Mouse (Mus musculus) liver, embryonic 16.5 days (tissue): Measurements from ENCODE around the gene Tgm6. TPM values are rescaled to one million over a fixed set of nuclear protein-coding genes. Genes with fewer than 3 reads are reported as not detected.

ENCODE experiments used
- ATAC-seq: fragments of 200-750 bp; cut with Nextera tagmentation; 2 replicates; pipeline ENCODE4 v1.8.0; 2017; ENCODE audit warnings: low read depth, mild to moderate bottlenecking, moderate number of reproducible peaks, moderate library complexity
- H3K27ac ChIP-seq: fragments of 300-500 bp; sonication (generic); 2 replicates; pipeline ENCODE4 v1.5.1; 2014; ENCODE audit warnings: mild to moderate bottlenecking, low read length
- H3K27me3 ChIP-seq: fragments of 300-500 bp; sonication (generic); 2 replicates; pipeline ENCODE4 v1.6.1; 2014; ENCODE audit warnings: low read depth, low read length, mixed read lengths; ENCODE audit not compliant: control insufficient read depth, insufficient read depth
- H3K36me3 ChIP-seq: fragments of 300-500 bp; sonication (generic); 2 replicates; pipeline ENCODE4 v1.6.1; 2014; ENCODE audit warnings: mild to moderate bottlenecking; ENCODE audit not compliant: control insufficient read depth, insufficient read depth
- H3K4me1 ChIP-seq: fragments of 300-500 bp; sonication (generic); 2 replicates; pipeline ENCODE4 v1.6.1; 2014; ENCODE audit warnings: low read depth, low read length, mixed read lengths; ENCODE audit not compliant: control insufficient read depth
- H3K4me2 ChIP-seq: fragments of 300-500 bp; sonication (generic); 2 replicates; pipeline ENCODE4 v1.6.1; 2014; ENCODE audit warnings: low read depth, low read length, mixed read lengths
- H3K4me3 ChIP-seq: fragments of 300-500 bp; sonication (generic); 2 replicates; pipeline ENCODE4 v1.5.1; 2014; ENCODE audit warnings: low read depth, mild to moderate bottlenecking, low read length
- H3K9ac ChIP-seq: fragments of 300-500 bp; sonication (generic); 2 replicates; pipeline ENCODE4 v1.6.1; 2014; ENCODE audit warnings: low read depth, low read length
- H3K9me3 ChIP-seq: fragments of 300-500 bp; sonication (generic); replicated peaks from 2 replicates; pipeline ENCODE4 v1.6.1; 2016; ENCODE audit warnings: low read length; ENCODE audit not compliant: control insufficient read depth
- WGBS: fragments of 180-500 bp; shearing (Covaris S2); extraction: QIAGEN DNeasy Blood & Tissue Kit; methylation state at CpG from one replicate; pipeline ENCODE4 v1.1.7; 2014; ENCODE audit not compliant: insufficient replicate concordance; 5-methylcytosine and 5-hydroxymethylcytosine counted together
- polyA plus RNA-seq: library from polyadenylated mRNA; unstranded; fragments of >200 nt; fragmentation: Nextera tagmentation; extraction: Ambion mirVana; gene quantifications from 2 replicates; pipeline ENCODE4 v1.2.1, GENCODE M21; 2015

The Tgm6 gene
- not detected in 2 replicates for polyA plus RNA-seq

- Histone ChIP-seq H3K36me3 (no peaks in the 10 kb centered on the region), H3K9ac (no peak within 1 kb of the TSS), H3K4me3 (no peak within 1 kb of the TSS), H3K9me3 (no peaks in the 10 kb centered on the region), H3K27me3 (no peaks in the 10 kb centered on the region), H3K4me1 (no peaks in the 10 kb centered on the region), H3K27ac (no peak within 1 kb of the TSS), H3K4me2 (no peak within 1 kb of the TSS)
- 43% methylated on average over 4 of the region's 4 CpGs for WGBS
- ATAC-seq: no peak
Measured at GRCm38 (mm10) chr2:130112116-130112515, at the start of gene Tgm6. Tgm6 (plus strand) TSS chr2:130112416.

GRCm38 (mm10) chr2:130068228-130068627, 44.0 kb upstream of the Tgm6 start:
- no peaks in the 10 kb centered on the region for H3K4me1 ChIP-seq
- H3K4me3 ChIP-seq: no peak overlapping the region
- H3K9ac ChIP-seq: no peak overlapping the region
- H3K36me3 ChIP-seq: no peaks in the 10 kb centered on the region
- no peaks in the 10 kb centered on the region for H3K27me3 ChIP-seq
- 18% methylated on average over 3 of the region's 3 CpGs for WGBS
- no peak overlapping the region for H3K4me2 ChIP-seq
- no peak for ATAC-seq
- H3K27ac ChIP-seq: no peak overlapping the region
- no peaks in the 10 kb centered on the region for H3K9me3 ChIP-seq

GRCm38 (mm10) chr2:130070396-130070795, 41.8 kb upstream of the Tgm6 start:
- ATAC-seq: no peak
- H3K27ac ChIP-seq: no peak overlapping the region
- H3K9ac ChIP-seq: no peak overlapping the region
- WGBS: 63% methylated on average over 2 of the region's 2 CpGs
- no peaks in the 10 kb centered on the region for H3K27me3 ChIP-seq
- no peak overlapping the region for H3K4me3 ChIP-seq
- no peak overlapping the region for H3K4me2 ChIP-seq
- H3K4me1 ChIP-seq: no peaks in the 10 kb centered on the region
- no peaks in the 10 kb centered on the region for H3K36me3 ChIP-seq
- no peaks in the 10 kb centered on the region for H3K9me3 ChIP-seq

- Histone ChIP-seq H3K27ac (no peak overlapping the region), H3K4me1 (no peaks in the 10 kb centered on the region), H3K36me3 (no peaks in the 10 kb centered on the region), H3K4me2 (no peak overlapping the region), H3K27me3 (no peaks in the 10 kb centered on the region), H3K9me3 (no peaks in the 10 kb centered on the region), H3K9ac (no peak overlapping the region), H3K4me3 (no peak overlapping the region)
- 61% methylated on average over 4 of the region's 4 CpGs for WGBS
- ATAC-seq: no peak
Measured at GRCm38 (mm10) chr2:130112804-130113203, 588 bp downstream of the Tgm6 start.

GRCm38 (mm10) chr2:130113379-130113778, 1.2 kb downstream of the Tgm6 start:
- H3K4me3 ChIP-seq: no peak overlapping the region
- H3K36me3 ChIP-seq: no peaks in the 10 kb centered on the region
- H3K9ac ChIP-seq: no peak overlapping the region
- H3K4me1 ChIP-seq: no peaks in the 10 kb centered on the region
- H3K9me3 ChIP-seq: no peaks in the 10 kb centered on the region
- no peaks in the 10 kb centered on the region for H3K27me3 ChIP-seq
- no peak overlapping the region for H3K4me2 ChIP-seq
- no peak overlapping the region for H3K27ac ChIP-seq
- WGBS: 13% methylated on average over 3 of the region's 3 CpGs
- no peak for ATAC-seq

GRCm38 (mm10) chr2:130118649-130119048, 6.4 kb downstream of the Tgm6 start:
- 66% methylated on average over 7 of the region's 7 CpGs for WGBS
- ATAC-seq: no peak
- Histone ChIP-seq H3K9ac (no peak overlapping the region), H3K27ac (no peak overlapping the region), H3K4me1 (no peaks in the 10 kb centered on the region), H3K9me3 (no peaks in the 10 kb centered on the region), H3K4me3 (no peak overlapping the region), H3K36me3 (no peaks in the 10 kb centered on the region), H3K27me3 (no peaks in the 10 kb centered on the region), H3K4me2 (no peak overlapping the region)

- ATAC-seq: no peak
- 65% methylated on average over 6 of the region's 6 CpGs for whole genome bisulfite sequencing
- no peaks in the 10 kb centered on the region for H3K27me3 ChIP-seq
- no peak overlapping the region for H3K27ac ChIP-seq
- no peaks in the 10 kb centered on the region for H3K4me1 ChIP-seq
- no peak overlapping the region for H3K9ac ChIP-seq
- H3K4me2 ChIP-seq: no peak overlapping the region
- no peaks in the 10 kb centered on the region for H3K36me3 ChIP-seq
- H3K9me3 ChIP-seq: no peaks in the 10 kb centered on the region
- H3K4me3 ChIP-seq: no peak overlapping the region
Measured at GRCm38 (mm10) chr2:130125279-130126059, 13.3 kb downstream of the Tgm6 start.

- H3K9me3 ChIP-seq: no peaks in the 10 kb centered on the region
- no peak for ATAC-seq
- no peak overlapping the region for H3K4me3 ChIP-seq
- no peak overlapping the region for H3K27ac ChIP-seq
- no peak overlapping the region for H3K9ac ChIP-seq
- H3K4me1 ChIP-seq: no peaks in the 10 kb centered on the region
- 53% methylated on average over 1 of the region's 1 CpGs for WGBS
- no peaks in the 10 kb centered on the region for H3K27me3 ChIP-seq
- H3K4me2 ChIP-seq: no peak overlapping the region
- no peaks in the 10 kb centered on the region for H3K36me3 ChIP-seq
Measured at GRCm38 (mm10) chr2:130126073-130126472, 13.9 kb downstream of the Tgm6 start.

GRCm38 (mm10) chr2:130129687-130130086, 17.5 kb downstream of the Tgm6 start:
- no peak for ATAC-seq
- WGBS: 17% methylated on average over 1 of the region's 1 CpGs
- Histone ChIP-seq H3K36me3 (no peaks in the 10 kb centered on the region), H3K27ac (no peak overlapping the region), H3K9ac (no peak overlapping the region), H3K9me3 (no peaks in the 10 kb centered on the region), H3K4me3 (no peak overlapping the region), H3K27me3 (no peaks in the 10 kb centered on the region), H3K4me2 (no peak overlapping the region), H3K4me1 (no peaks in the 10 kb centered on the region)
